Mouse (Mus musculus): ENCODE results near the gene Cdc42se2. TPM values are rescaled to one million over a fixed set of nuclear protein-coding genes. Genes with fewer than 3 reads are reported as not detected.

The Cdc42se2 gene
- 64.6 and 65.1 TPM in 2 replicates for polyA plus RNA-seq (2014; fragmentation: Nextera tagmentation; extraction: Ambion mirVana)

DNA sequence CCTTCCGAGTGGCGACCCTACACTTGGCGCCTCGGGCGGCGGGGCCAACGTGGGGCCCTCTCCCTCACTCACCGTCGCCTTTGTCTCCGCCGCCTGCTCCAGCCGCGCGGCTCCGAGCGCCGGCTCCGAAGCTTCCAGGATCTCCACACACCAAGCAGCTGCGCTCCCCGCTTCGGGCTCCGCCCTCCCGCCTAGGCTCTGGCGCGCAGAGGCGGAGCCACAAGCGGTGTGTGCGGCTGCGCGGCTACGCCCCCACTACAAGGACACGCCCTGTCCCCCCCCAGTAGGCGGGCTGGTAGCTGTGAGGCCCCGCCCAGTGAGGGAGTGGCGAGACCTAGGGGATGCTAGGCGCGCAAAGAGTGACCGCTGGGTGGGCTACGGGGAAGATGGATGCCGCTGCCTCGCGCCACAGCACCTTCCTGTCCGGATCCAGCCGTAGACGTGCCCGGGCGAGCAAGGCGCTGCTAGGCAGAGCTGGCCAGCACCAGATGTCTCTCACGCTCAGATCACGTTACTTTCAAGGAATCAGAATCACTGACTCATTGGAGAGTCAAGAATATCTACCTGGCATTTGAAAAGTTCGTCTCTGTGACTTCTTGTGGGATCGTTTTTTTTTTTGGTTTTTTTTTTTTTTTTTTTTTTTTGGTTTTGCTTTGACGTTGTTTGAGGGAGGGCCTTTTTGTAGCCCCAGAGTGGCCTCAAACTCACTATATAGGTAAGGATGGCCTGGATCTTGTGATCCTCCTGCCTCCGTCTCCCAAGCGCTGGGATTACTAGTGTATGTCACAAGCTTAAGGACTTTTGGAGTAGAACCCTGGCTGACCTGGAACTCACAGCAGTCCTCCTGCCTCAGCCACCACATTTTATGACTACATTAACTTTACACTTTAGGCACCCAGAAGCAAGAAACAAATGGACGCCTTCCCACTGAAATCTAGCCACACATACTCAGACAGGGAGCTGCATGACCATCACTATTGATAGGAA lies at the start of gene Cdc42se2:
Gene Cdc42se2, minus strand, starts transcription at position 188 of the 987 bp plus-strand sequence.
- Histone ChIP-seq H3K27me3 (ENCODE audit: control insufficient read depth, insufficient read depth, low read length) (no peaks in the 10 kb centered on the region), H3K9me3 (ENCODE audit: control insufficient read depth, low read length) (no peaks in the 10 kb centered on the region), H3K9ac (ENCODE audit: low read length) (peak within 1 kb of the TSS; percentile 97), H3K4me1 (ENCODE audit: control insufficient read depth in 2 of 2, insufficient read depth in 2 of 2, low read length in 2 of 2) (peaks cover 0 to 8% of the 10 kb centered on the region in 2 experiments; a peak in 2 of 4 replicates), H3K4me2 (ENCODE audit: low read length) (peak within 1 kb of the TSS; percentile 80), H3K36me3 (ENCODE audit: control insufficient read depth, insufficient read depth, low read length) (0 out of 2 replicates have a peak, but pooled peaks cover 3% of the 10 kb centered on the region), H3K4me3 (ENCODE audit: control insufficient read depth in 1 of 2, insufficient read depth in 1 of 2, low read depth in 1 of 2, low read length in 2 of 2) (peak within 1 kb of the TSS; percentile 68 to 99), H3K27ac (replicated peaks in 1 of 2; ENCODE audit: control insufficient read depth in 1 of 2, insufficient read depth in 1 of 2, low read depth in 2 of 2, low read length in 2 of 2) (peak within 1 kb of the TSS; percentile 98)
- peak; percentile 97 for ATAC-seq (ENCODE audit: insufficient number of reproducible peaks, insufficient read depth, low FRiP score, low read depth)
- 4% methylated on average over 53 of the region's 56 CpGs for WGBS

DNA sequence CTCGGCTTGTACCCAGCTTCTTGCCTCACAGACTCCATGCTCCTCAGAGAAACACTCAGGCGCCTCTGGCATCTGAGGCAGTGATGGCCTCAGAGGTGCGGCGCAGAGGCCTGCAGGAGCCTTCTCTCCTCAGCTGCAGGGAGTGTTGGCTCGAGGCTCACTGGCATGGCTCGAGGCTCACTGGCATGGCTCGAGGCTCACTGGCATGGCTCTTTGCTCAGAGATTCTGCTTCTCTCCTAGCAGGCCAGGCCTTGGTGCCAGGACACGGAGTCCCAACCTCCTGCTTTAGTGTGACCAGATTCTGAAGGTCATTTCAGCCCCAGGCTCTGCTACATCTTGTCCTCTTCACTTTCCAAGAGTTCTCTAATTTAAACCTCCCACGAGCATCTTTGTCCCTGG lies 48.6 kb upstream of the Cdc42se2 start:
- Histone ChIP-seq H3K4me1 (ENCODE audit: control insufficient read depth in 2 of 2, insufficient read depth in 2 of 2, low read length in 2 of 2) (no peaks in the 10 kb centered on the region), H3K9ac (ENCODE audit: low read length) (no peak overlapping the region), H3K36me3 (ENCODE audit: control insufficient read depth, insufficient read depth, low read length) (no peaks in the 10 kb centered on the region), H3K27me3 (ENCODE audit: control insufficient read depth, insufficient read depth, low read length) (no peaks in the 10 kb centered on the region), H3K9me3 (ENCODE audit: control insufficient read depth, low read length) (no peaks in the 10 kb centered on the region), H3K4me2 (ENCODE audit: low read length) (no peak overlapping the region), H3K27ac (replicated peaks in 1 of 2; ENCODE audit: control insufficient read depth in 1 of 2, insufficient read depth in 1 of 2, low read depth in 2 of 2, low read length in 2 of 2) (no peak overlapping the region), H3K4me3 (ENCODE audit: control insufficient read depth in 1 of 2, insufficient read depth in 1 of 2, low read depth in 1 of 2, low read length in 2 of 2) (no peak overlapping the region)
- 75% methylated on average over 9 of the region's 9 CpGs for WGBS
- no peak for ATAC-seq (ENCODE audit: insufficient number of reproducible peaks, insufficient read depth, low FRiP score, low read depth)

DNA sequence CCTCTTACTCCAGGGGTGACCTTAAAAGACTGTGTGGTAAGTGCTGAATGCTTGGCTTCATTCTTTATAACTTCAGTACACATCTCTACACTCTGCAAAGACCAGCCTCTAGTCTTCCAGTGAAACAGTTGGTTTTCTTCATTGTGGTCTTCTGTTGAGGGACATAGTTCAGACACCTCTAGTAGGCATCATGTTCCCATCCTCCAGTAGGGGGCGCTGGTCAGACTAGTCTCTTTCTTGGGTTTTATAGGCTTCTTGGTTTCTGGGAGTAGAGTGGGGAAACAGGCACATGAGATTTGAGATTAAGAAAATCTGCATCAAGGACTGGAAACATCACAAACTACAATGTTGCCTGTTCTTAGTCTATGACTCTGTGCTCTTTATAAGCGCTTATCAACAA lies 47.1 kb upstream of the Cdc42se2 start:
- Histone ChIP-seq H3K4me1 (ENCODE audit: control insufficient read depth in 2 of 2, insufficient read depth in 2 of 2, low read length in 2 of 2) (no peaks in the 10 kb centered on the region), H3K9me3 (ENCODE audit: control insufficient read depth, low read length) (no peaks in the 10 kb centered on the region), H3K9ac (ENCODE audit: low read length) (no peak overlapping the region), H3K27ac (replicated peaks in 1 of 2; ENCODE audit: control insufficient read depth in 1 of 2, insufficient read depth in 1 of 2, low read depth in 2 of 2, low read length in 2 of 2) (no peak overlapping the region), H3K4me2 (ENCODE audit: low read length) (no peak overlapping the region), H3K27me3 (ENCODE audit: control insufficient read depth, insufficient read depth, low read length) (no peaks in the 10 kb centered on the region), H3K4me3 (ENCODE audit: control insufficient read depth in 1 of 2, insufficient read depth in 1 of 2, low read depth in 1 of 2, low read length in 2 of 2) (no peak overlapping the region), H3K36me3 (ENCODE audit: control insufficient read depth, insufficient read depth, low read length) (no peaks in the 10 kb centered on the region)
- WGBS = 64% methylated on average over 2 of the region's 2 CpGs
- ATAC-seq (ENCODE audit: insufficient number of reproducible peaks, insufficient read depth, low FRiP score, low read depth) = no peak

DNA sequence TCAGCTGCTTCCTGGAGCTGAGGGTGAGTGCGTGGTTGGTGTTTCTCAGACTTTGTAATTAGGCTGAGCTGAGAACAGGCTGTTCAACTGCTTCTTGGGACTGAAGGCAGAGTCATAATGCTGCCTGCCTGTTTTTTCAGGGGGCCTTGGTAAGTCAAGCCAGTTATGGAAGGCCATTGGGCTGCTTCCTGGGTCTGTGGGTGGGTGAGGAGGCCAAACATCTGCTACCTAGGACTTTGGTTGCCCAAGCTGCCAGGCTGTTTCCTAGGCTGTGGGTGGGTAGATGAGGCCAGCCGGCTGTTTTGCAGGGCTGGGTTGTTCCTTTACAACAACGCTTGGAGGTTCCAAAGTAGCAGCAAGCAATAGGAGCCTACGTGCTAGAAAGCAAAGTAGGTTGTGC lies 46.4 kb upstream of the Cdc42se2 start:
- WGBS = 84% methylated on average over 4 of the region's 4 CpGs
- no peaks in the 10 kb centered on the region for H3K36me3 ChIP-seq (ENCODE audit: control insufficient read depth, insufficient read depth, low read length)
- no peak overlapping the region for H3K9ac ChIP-seq (ENCODE audit: low read length)
- H3K4me1 ChIP-seq (ENCODE audit: control insufficient read depth in 2 of 2, insufficient read depth in 2 of 2, low read length in 2 of 2) = no peaks in the 10 kb centered on the region
- no peaks in the 10 kb centered on the region for H3K9me3 ChIP-seq (ENCODE audit: control insufficient read depth, low read length)
- no peaks in the 10 kb centered on the region for H3K27me3 ChIP-seq (ENCODE audit: control insufficient read depth, insufficient read depth, low read length)
- H3K4me3 ChIP-seq (ENCODE audit: control insufficient read depth in 1 of 2, insufficient read depth in 1 of 2, low read depth in 1 of 2, low read length in 2 of 2) = no peak overlapping the region
- no peak overlapping the region for H3K27ac ChIP-seq (replicated peaks in 1 of 2; ENCODE audit: control insufficient read depth in 1 of 2, insufficient read depth in 1 of 2, low read depth in 2 of 2, low read length in 2 of 2)
- ATAC-seq (ENCODE audit: insufficient number of reproducible peaks, insufficient read depth, low FRiP score, low read depth) = no peak
- no peak overlapping the region for H3K4me2 ChIP-seq (ENCODE audit: low read length)

DNA sequence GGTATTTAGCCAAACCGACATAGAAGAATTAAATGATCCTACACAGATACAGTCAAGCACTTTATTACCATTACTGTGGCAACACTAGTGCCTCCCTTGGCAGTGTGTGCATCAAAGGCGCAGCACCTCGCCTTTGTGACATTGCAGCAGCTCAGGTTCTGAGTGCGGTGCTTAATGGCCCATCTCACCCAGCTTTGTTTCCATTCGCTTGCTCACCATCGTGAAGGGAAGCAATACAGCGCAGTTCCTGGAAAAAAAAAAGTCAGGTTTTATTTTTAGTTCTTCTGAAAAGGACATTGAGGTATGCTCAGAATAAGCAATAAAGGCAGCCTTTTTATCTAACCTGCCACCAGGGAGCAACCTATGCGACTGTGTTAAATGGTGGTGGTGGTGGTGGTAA lies 39.3 kb upstream of the Cdc42se2 start:
- 91% methylated on average over 8 of the region's 8 CpGs for WGBS
- Histone ChIP-seq H3K4me1 (ENCODE audit: control insufficient read depth in 2 of 2, insufficient read depth in 2 of 2, low read length in 2 of 2) (no peaks in the 10 kb centered on the region), H3K4me3 (ENCODE audit: control insufficient read depth in 1 of 2, insufficient read depth in 1 of 2, low read depth in 1 of 2, low read length in 2 of 2) (no peak overlapping the region), H3K27me3 (ENCODE audit: control insufficient read depth, insufficient read depth, low read length) (no peaks in the 10 kb centered on the region), H3K36me3 (ENCODE audit: control insufficient read depth, insufficient read depth, low read length) (no peaks in the 10 kb centered on the region), H3K4me2 (ENCODE audit: low read length) (no peak overlapping the region), H3K27ac (replicated peaks in 1 of 2; ENCODE audit: control insufficient read depth in 1 of 2, insufficient read depth in 1 of 2, low read depth in 2 of 2, low read length in 2 of 2) (no peak overlapping the region), H3K9me3 (ENCODE audit: control insufficient read depth, low read length) (0 out of 2 replicates have a peak, but pooled peaks cover 4% of the 10 kb centered on the region), H3K9ac (ENCODE audit: low read length) (no peak overlapping the region)
- no peak for ATAC-seq (ENCODE audit: insufficient number of reproducible peaks, insufficient read depth, low FRiP score, low read depth)

DNA sequence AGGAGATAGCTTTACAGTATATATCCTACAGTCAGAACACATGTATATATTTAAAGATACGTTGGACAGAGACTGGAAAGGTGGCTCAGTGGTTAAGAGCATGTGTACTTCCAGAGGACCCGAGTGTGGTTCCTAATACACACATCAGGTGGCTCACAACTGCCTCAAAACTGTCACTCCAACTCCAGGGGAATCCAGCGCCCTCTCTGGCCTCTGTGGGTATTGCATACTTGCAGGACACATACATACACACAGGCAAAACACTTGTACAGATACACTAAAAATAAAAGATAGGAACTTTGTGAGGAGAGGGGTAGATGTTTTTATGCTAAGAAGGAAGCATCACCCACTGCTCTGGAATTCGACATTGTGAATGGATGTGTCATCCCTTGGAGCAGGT lies 38.3 kb upstream of the Cdc42se2 start:
- Histone ChIP-seq H3K4me2 (ENCODE audit: low read length) (no peak overlapping the region), H3K4me3 (ENCODE audit: control insufficient read depth in 1 of 2, insufficient read depth in 1 of 2, low read depth in 1 of 2, low read length in 2 of 2) (no peak overlapping the region), H3K9ac (ENCODE audit: low read length) (no peak overlapping the region), H3K4me1 (ENCODE audit: control insufficient read depth in 2 of 2, insufficient read depth in 2 of 2, low read length in 2 of 2) (no peaks in the 10 kb centered on the region; a peak in 1 of 4 replicates), H3K27me3 (ENCODE audit: control insufficient read depth, insufficient read depth, low read length) (no peaks in the 10 kb centered on the region), H3K27ac (replicated peaks in 1 of 2; ENCODE audit: control insufficient read depth in 1 of 2, insufficient read depth in 1 of 2, low read depth in 2 of 2, low read length in 2 of 2) (no peak overlapping the region), H3K36me3 (ENCODE audit: control insufficient read depth, insufficient read depth, low read length) (no peaks in the 10 kb centered on the region), H3K9me3 (ENCODE audit: control insufficient read depth, low read length) (0 out of 2 replicates have a peak, but pooled peaks cover 4% of the 10 kb centered on the region)
- ATAC-seq (ENCODE audit: insufficient number of reproducible peaks, insufficient read depth, low FRiP score, low read depth) = no peak
- WGBS = 81% methylated on average over 4 of the region's 4 CpGs

DNA sequence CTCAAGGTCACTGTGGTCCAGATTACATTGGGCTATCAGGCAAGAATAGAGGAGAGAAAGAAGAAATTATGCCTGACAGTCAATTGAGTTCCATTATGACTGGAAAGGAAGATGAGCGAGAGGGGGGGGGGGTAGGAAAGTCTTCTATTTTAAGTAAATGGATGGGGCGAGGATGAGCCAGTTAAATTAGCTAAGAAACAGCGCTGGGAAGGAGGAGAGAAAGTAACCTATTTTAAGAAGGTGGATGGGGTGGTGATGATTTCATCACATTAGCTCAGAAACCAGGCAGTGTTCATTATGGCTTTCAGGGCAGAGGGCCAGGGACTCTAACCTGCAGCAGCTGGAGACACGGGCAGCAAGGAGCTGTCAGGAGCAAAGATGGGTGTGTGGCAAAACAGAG lies 36.0 kb upstream of the Cdc42se2 start:
- Histone ChIP-seq H3K4me2 (ENCODE audit: low read length) (no peak overlapping the region), H3K27me3 (ENCODE audit: control insufficient read depth, insufficient read depth, low read length) (no peaks in the 10 kb centered on the region), H3K9ac (ENCODE audit: low read length) (no peak overlapping the region), H3K27ac (replicated peaks in 1 of 2; ENCODE audit: control insufficient read depth in 1 of 2, insufficient read depth in 1 of 2, low read depth in 2 of 2, low read length in 2 of 2) (no peak overlapping the region), H3K4me3 (ENCODE audit: control insufficient read depth in 1 of 2, insufficient read depth in 1 of 2, low read depth in 1 of 2, low read length in 2 of 2) (no peak overlapping the region), H3K36me3 (ENCODE audit: control insufficient read depth, insufficient read depth, low read length) (no peaks in the 10 kb centered on the region), H3K4me1 (ENCODE audit: control insufficient read depth in 2 of 2, insufficient read depth in 2 of 2, low read length in 2 of 2) (peaks cover 0 to 5% of the 10 kb centered on the region in 2 experiments; a peak in 2 of 4 replicates), H3K9me3 (ENCODE audit: control insufficient read depth, low read length) (0 out of 2 replicates have a peak, but pooled peaks cover 4% of the 10 kb centered on the region)
- 63% methylated on average over 4 of the region's 4 CpGs for WGBS
- no peak for ATAC-seq (ENCODE audit: insufficient number of reproducible peaks, insufficient read depth, low FRiP score, low read depth)
